Mouse (Mus musculus) Patski (cell line): ENCODE data around the gene Sim1. TPM values are rescaled to one million over a fixed set of nuclear protein-coding genes. Genes with fewer than 3 reads are reported as not detected.

Source experiments
- ATAC-seq: fragments of 100-300 bp; one replicate; pipeline ENCODE4 v1.8.0; 2021
- CTCF ChIA-PET: fragments of 350-600 bp; sonication (Branson Sonifier 250); formaldehyde crosslinking; loops from one replicate; lab custom pipeline; 2022; ENCODE audit warnings: inconsistent platforms; lab: Charles Lee
- POLR2A ChIA-PET: fragments of 350-600 bp; sonication (Branson Sonifier 250); formaldehyde crosslinking; loops from one replicate; lab custom pipeline; 2022; ENCODE audit warnings: antibody characterized with exemption, inconsistent platforms; lab: Charles Lee
- DNase-seq: peaks from one replicate; pipeline ENCODE4 v3.0.0-alpha.2; 2011; ENCODE audit warnings: low read depth, low spot score
- H3K27me3 ChIP-seq: fragments of 371-371 bp; one replicate; pipeline ENCODE4 v1.5.1; 2021
- CTCF ChIP-seq: fragments of 100-300 bp; IDR thresholded peaks from one replicate; pipeline ENCODE4 v1.5.1; 2021
- in situ Hi-C: fragments of 300-500 bp; cut with MboI; formaldehyde crosslinking; loops from 3 replicates; pipeline ENCODE4 v1.11.1; 2018; ENCODE audit warnings: low pct_unique_long_range_greater_than_20kb, mixed read lengths
- polyA plus RNA-seq: library from polyadenylated mRNA; unstranded; gene quantifications from one replicate; pipeline ENCODE4 v1.2.3, GENCODE M21; 2021

Sim1 gene
- polyA plus RNA-seq, 1 experiment from 2014 or later = 7.4 TPM

DNA sequence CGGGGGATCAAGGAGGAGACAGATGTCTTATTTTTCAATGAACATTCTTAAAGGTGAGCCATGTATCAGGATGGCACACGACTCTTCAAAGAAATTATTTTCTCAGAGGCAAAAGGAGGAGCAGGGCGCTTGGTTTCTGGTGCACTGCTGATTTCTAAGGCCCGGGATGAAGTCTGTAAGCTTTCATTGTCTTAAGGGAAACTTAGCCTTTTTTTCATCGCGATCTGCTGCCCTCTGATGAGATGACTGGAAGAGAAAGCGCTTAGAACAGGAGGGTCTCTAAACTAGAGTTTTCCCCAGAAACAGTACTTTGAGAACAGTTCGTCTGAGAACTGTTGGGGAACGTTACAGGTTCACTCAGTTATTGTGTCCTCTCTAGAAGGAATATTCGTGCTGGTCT, 1.0 kb upstream of the Sim1 start:
- peaks cover 16% of the 10 kb centered on the region for H3K27me3 ChIP-seq

DNA sequence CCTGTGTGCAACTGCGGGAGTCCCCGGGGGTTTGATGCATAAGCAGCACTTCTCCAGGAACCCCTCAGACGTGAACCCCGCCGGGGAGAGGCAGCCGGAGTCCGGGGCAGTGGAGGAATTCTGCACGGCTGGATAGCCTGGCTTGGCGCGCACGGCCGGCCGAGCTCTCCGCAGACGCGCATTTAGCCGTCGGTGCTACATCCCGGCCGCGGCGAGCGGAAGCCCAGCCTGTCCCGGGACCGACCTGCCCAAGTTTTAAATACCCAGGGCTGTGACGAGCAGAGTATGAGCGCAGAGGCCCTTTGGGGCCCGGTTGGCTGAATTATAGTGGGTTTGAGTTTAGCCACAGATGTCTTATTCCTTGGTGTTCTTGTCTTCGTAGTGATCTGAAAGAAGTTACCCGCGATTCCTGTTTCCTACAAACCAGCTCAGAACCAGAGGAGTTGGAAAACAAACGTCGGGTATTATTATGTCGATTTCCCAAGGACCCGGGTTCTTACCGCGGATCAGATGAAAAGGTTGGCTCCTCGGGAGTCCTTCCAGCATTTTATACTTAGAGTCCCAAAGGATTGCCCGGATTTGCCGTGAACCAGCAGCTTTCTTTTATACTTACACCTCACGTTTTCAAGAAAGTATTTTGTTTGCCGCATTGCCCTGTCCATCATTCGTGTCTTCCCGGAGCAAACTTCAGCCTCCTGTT, 687 bp downstream of the Sim1 start:
- DNase-seq (peak; percentile 17), ATAC-seq (peak; percentile 31)
- ChIA-PET CTCF (interaction anchor here (0.8 to 1.8 kb wide), 6 partner anchors 10 to 510 kb away, joined by 3 to 7 read pairs (median 3); no protein-coding TSS in a partner anchor), POLR2A (interaction anchor here (0.7 to 0.9 kb wide), 2 partner anchors 8 to 510 kb away, joined by 3 to 4 read pairs; no protein-coding TSS in a partner anchor)
- in situ Hi-C loops = loop anchor here (5.0 to 10.0 kb wide), 2 partner anchors 193 to 390 kb away; no protein-coding TSS in a partner anchor
- peaks cover 28% of the 10 kb centered on the region for H3K27me3 ChIP-seq
- TF ChIP-seq CTCF = no peak

More for the DNA sequence above, 1.0 kb upstream of the Sim1 start:
- ChIA-PET CTCF (no interaction called here), POLR2A (interaction anchor here (1.0 kb wide), 1 partner anchor 97 kb away, joined by 3 read pairs; no protein-coding TSS in a partner anchor)
- DNase-seq (no peak), ATAC-seq (no peak)
- TF ChIP-seq CTCF = no peak
- in situ Hi-C loops = loop anchor here (10.0 kb wide), 1 partner anchor 391 kb away; no protein-coding TSS in a partner anchor

DNA sequence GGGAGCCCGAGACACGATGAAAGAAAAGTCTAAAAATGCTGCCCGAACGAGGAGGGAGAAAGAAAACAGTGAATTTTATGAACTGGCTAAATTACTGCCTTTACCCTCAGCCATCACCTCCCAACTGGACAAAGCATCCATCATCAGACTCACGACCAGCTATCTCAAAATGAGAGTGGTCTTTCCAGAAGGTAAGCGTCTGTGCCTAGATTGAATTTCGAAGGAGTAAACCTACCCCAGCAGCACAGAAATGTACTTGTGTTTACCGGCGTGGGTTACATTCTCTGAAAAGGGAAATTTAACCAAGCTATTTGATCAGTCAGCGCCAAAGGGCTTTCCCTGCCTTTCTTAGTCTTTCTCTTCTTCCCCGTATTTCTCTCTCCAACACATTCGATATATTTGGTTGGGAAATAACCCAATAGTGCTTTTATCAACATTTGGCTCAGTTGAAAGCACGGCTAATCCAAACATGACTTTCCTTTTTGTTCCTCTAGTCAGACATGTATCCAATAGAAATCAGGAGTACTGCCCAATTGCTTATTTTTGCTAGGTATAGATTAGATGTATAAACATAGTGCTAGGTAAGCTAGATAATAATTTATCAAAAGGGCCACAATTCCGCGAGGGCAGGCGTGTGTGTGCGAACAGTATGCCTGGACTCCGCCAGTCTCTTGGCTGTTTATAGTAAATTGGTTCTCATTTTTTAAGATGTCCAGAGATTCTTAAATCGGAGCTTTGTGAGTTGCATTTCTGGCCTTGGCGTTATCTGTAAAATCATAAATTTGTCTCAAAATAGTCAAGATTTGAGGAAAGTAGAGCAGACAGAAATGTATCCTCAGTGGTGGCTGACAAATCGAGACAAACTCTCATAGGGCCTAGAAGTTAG, 1.6 kb downstream of the Sim1 start:
- ATAC-seq (no peak), DNase-seq (peak; percentile 9)
- POLR2A ChIA-PET = interaction anchor here (0.7 kb wide), 1 partner anchor 509 kb away, joined by 3 read pairs; no protein-coding TSS in a partner anchor
- CTCF ChIA-PET = interaction anchor here (0.9 to 1.8 kb wide), 4 partner anchors 10 to 509 kb away, joined by 3 to 7 read pairs (median 3); no protein-coding TSS in a partner anchor
- in situ Hi-C loops = loop anchor here (5.0 to 10.0 kb wide), 2 partner anchors 194 to 389 kb away; no protein-coding TSS in a partner anchor
- no peak for TF ChIP-seq CTCF
- H3K27me3 ChIP-seq = peaks cover 28% of the 10 kb centered on the region

DNA sequence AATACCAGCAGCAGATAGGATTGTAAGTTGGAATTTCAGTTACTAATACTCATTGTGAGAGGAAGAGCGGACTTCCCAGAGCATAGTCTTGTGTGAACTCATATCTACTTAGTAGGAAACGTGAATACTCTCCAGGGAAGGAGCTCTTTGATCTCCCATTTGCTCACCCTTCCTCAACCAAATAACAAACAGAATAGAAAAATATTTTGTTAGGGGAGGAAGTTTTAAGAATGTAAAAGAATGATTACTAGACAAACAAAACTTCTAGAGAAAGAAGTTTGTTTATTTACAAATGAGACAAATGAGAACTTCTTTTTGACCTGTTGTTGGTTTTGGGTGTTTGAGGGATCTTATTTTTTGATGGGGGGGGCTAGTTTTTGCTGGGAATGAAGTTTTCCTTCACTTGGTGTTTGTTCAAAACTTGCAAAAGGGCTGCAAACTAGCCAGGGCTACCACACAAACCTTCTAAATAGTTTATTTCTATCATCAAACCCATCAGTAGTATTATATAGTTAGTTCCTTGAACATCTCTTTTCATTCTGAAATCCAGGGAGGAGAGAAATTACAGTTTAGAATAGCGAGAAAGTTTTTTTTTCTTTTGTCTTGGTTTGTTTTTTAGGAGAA, 2.3 kb downstream of the Sim1 start:
- ChIA-PET CTCF (interaction anchor here (1.4 to 2.0 kb wide), 5 partner anchors 15 to 508 kb away, joined by 4 to 11 read pairs (median 7); no protein-coding TSS in a partner anchor), POLR2A (no interaction called here)
- no peak for TF ChIP-seq CTCF
- in situ Hi-C loops = loop anchor here (5.0 to 10.0 kb wide), 2 partner anchors 195 to 388 kb away; no protein-coding TSS in a partner anchor
- DNase-seq (peak; percentile 27), ATAC-seq (no peak)
- H3K27me3 ChIP-seq = peaks cover 28% of the 10 kb centered on the region

DNA sequence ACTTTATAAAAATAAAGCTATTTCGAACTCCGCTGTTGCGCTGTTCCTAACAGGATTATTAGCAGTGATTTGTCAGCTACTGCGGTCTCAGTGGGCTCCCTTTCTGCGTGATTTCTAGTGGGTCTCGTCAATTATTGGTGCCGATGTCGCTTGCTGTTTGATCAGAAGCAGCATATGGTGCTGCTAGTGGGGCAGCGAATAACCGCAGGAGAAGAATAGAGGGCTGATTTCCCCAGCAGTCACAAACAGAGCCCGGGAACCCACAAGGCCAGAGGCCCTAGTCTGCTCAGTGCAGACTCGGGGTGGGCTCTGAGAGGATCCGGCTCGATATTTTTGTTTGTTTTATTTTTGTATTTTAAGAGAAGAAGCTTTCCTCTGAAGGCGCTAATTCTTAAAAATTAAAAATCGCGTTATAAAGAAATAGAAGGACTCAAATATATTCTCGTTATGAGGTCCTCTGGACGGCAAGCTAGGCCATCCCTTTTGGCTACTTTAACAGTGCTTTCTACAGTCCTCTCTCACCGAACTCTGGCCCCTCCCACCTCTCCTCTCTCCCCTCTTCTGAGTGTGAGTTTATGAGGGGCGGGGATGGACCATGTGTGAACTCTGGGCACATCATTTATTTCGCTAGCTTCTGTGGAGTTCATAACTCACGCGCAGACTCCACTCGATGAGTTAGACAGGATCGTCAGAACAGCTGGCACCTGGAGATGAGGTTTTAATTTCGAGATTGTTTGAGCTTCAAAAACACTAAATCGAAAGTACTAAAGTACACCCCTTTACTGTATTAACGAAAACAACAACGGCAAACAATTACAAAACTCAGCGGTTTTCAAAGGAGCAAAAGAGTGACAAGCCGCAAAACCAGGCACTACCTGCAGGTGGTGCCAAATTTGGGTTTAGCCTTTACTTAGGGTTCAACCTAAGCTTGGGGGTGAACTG, 3.2 kb downstream of the Sim1 start:
- ChIA-PET CTCF (interaction anchor here (0.6 to 2.0 kb wide), 12 partner anchors 11 to 513 kb away, joined by 3 to 12 read pairs (median 4); no protein-coding TSS in a partner anchor), POLR2A (interaction anchor here (0.6 to 0.9 kb wide), 2 partner anchors 395 to 507 kb away, joined by 3 read pairs; no protein-coding TSS in a partner anchor)
- ATAC-seq (peak; percentile 49), DNase-seq (peak; percentile 78)
- TF ChIP-seq CTCF = no peak
- in situ Hi-C loops = loop anchor here (5.0 to 10.0 kb wide), 2 partner anchors 196 to 387 kb away; no protein-coding TSS in a partner anchor
- H3K27me3 ChIP-seq = peaks cover 28% of the 10 kb centered on the region

DNA sequence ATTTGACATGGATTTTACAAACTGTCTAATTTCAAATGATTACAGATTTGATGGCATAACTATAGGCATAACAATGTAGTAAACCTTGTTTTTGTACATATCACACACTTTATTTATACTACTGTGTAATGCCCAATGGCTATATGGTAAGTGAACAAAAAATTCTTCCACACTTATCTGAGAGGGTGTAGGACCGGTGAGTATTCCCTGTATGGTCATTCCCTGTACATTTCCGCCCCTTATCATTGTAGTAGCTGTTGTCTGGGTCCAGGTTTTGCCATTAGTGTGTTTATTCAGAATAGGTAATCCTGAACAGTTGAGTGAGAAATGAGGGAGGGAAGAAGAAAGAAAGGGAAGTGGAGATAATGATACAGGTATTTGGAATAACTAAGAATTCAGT, 4.1 kb downstream of the Sim1 start:
- H3K27me3 ChIP-seq = peaks cover 28% of the 10 kb centered on the region
- ChIA-PET POLR2A (interaction anchor here (0.6 to 1.5 kb wide), 2 partner anchors 13 to 394 kb away, joined by 3 read pairs; no protein-coding TSS in a partner anchor), CTCF (interaction anchor here (1.2 to 2.0 kb wide), 9 partner anchors 11 to 505 kb away, joined by 3 to 12 read pairs (median 4); no protein-coding TSS in a partner anchor)
- TF ChIP-seq CTCF = no peak
- ATAC-seq (no peak), DNase-seq (no peak)
- in situ Hi-C loops = loop anchor here (5.0 to 10.0 kb wide), 2 partner anchors 196 to 386 kb away; no protein-coding TSS in a partner anchor

DNA sequence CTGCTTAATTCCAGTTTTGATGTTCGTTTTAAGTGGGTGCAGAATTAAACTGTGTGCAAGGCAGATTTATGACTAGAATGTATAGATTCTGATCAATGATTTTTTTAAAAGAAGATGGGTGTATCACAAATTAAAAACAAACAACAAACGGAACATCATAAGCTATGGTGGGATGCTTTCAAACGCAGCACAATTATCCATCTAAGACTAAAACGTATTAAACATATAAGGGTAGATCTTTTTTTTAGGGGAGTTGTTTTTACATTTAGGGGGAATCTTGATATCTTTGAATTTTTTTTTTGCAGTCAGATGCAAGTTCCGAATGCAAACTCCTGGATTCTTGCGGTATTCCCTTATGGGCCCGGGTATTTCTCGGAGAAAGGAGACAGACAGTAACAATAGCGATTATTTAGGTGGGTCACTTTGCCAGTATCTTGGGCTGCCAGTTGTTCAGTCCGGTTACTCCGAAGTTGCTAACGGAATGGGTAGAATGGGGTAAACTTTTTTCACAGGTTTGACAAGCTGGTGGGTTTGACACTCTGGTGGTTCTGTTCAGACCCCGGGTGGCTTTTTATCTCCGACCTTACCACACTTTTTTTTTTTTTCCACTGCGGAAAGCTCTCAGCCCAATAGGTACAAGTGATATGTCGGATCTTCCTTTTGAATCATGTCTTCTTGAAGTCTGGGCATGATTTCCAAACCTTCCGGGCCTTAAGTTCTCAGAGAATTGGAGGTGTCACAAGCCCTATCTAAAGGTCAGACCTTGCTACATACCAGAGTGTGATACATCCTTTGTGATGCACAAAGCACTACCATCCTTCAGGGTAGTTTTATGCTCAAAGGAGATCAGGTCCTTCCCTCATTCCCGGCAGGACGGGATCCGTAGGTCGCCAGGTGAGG, 5.5 kb downstream of the Sim1 start:
- H3K27me3 ChIP-seq = peaks cover 26% of the 10 kb centered on the region
- TF ChIP-seq CTCF = no peak
- CTCF ChIA-PET = interaction anchor here (1.3 kb wide), 1 partner anchor 194 kb away, joined by 4 read pairs; no protein-coding TSS in a partner anchor
- ATAC-seq (no peak), DNase-seq (peak; percentile 22)
- POLR2A ChIA-PET = interaction anchor here (0.7 to 1.5 kb wide), 3 partner anchors 12 to 25 kb away, joined by 3 to 4 read pairs (median 3); no protein-coding TSS in a partner anchor
- in situ Hi-C loops = loop anchor here (5.0 to 10.0 kb wide), 3 partner anchors 198 to 507 kb away; no protein-coding TSS in a partner anchor
